Mouse (Mus musculus) lung, postnatal 14 days (tissue): ENCODE measurements at regions not wholly inside any gene's neighbourhood (a gene's known extent, or its start where the extent isn't known, plus 50 kb on each side); places are given as distances from the start of the nearest gene placed in this dataset.

ENCODE experiments used
- DNase-seq: peaks from one replicate; pipeline ENCODE4 v3.0.0; 2021

DNA sequence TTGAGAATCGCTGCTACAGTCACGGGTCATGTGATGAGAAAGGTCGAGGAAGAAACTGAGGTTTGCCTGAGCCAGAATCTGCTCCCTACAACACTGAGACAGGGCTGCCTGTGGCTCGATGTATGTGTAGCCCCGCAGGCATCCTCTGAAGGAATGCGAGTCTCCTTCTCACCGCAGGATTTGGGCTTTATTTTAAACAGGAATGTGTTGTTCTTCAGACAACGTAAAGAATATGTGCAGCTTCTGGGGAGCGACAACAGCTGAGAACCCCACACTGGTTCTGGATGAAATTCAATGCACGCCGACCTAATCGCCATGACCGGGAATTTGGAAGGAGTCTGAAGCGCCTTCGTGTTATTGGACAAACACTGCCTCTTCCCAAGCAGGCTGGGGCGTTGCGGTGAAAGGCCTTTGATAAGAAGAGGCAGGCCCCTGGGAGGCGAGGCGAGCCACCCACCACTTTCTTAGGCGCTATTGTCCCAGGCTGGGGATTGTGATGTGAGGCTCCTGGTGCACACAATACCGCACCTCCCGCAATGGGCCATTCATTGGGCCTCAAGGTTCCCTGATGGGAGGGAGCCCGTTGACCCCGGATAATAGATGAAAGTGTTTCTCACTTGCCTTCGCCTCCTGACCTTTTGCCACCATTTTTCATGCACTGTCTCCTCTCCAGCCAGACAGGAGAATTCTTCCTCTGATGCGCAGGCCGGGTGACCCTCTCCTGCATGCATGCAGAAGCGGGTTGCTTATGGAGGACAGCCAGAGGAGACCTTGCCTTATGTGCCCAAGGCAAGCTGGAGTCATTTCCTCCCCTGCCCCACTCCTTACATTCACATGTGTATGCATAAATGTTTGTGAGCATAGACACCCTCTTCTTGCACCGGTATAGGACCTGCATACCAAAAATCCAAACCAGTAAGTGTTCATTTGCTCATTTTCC, 247.6 kb downstream of the Mycn start:
- DNase-seq: no peak

DNA sequence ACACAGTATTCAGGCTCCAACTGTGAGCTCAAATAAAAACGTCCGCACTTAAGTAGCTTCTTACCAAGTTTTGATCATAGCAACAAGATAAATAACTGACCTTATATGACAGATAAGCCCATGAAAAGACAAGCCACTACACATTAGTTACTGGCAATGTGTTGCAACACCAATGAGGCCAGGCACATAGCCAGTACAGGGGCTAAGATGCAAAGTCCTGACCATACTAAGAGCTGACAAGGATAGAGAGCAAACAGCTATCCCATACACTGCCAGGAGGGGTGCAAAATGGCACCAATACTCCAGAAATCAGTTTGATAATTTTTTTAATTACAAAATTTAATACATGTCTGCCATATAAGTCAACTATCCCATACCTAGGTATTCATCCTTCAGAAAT, 254.3 kb downstream of the Mycn start:
- no peak for DNase-seq

DNA sequence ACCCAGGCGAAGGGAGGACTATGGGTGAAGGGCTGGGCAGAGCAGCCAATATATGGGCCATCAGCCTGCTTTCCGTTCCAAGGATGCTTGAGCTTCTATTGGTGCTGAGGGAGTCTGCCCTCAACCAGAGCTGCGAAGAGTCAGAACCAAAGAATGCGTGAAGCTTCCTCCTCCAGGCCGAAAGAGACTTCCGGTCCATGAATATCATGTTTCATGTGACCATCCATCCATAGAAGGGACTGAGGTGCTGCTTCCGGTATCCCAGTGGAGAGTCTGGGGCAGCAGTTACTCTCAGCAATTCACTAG, 256.5 kb downstream of the Mycn start:
- no peak for DNase-seq

DNA sequence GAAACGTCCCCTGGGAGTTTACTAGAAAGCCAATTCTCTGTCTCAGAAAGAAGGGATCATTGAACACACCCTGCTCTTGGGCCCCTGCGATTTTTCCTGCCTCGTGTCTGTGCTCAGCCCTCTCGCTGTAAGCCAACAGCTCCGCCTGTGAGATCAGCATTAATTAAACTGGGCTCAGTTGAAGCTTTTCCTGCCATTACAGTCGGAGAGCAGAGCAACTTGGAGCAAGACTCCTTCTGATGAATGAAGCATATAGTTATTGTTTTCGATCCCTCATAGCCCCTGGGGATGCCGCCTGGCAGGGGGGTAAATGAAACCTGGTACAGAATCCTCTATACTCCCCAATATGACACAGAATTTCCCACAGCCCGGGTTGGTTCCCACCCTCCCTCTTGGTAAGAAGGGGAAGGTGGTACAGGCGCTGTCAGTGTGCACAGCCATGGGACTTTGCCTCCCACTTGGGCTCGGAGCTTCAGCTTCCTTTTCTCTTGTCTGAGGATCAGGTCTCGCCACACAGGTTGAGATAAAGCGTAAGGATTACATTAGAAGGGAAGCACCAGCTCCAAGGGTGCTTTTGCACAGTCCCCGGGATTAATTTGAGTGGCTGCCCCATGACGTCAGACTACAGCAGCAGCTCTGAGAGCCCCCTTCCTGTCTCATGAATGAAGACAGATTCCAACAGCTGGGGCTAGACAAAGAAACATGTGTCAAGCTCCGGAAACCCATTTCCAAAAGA, 257.1 kb downstream of the Mycn start:
- DNase-seq: no peak

DNA sequence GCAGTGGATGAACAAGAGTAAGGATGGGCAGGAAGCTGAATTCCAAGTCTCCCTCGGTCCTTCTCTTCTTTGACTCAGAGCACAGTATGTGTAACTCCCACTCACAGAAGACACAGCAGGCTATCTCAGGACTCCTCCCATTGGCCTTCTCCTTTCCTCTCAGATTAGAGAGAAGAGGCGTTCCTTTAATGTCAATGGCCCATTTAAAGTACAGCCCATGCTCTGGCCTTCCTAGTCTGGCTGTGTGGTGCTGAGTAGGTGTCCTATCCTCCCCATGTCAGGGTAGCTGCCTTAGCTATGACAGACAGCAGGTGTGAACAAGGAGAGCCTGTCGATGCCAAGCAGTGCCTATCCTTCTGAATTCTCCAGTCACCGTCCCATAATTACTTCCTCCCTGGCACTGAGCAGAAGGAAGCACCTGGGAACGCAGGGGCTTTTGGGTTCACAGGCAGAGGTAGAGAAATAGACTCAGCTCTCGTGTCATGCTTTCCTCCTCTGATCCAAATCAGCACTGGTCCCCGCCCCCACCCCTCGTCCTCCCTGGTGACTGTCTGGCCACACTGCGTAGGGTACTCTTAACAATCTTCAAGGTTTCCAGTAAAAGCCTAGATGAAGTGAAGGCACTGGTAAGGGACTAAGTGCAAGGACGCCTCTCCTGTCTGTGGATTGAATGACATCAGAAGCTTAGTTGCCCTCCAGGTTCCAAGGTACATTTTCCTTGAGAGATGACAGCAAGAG, 257.8 kb downstream of the Mycn start:
- no peak for DNase-seq

DNA sequence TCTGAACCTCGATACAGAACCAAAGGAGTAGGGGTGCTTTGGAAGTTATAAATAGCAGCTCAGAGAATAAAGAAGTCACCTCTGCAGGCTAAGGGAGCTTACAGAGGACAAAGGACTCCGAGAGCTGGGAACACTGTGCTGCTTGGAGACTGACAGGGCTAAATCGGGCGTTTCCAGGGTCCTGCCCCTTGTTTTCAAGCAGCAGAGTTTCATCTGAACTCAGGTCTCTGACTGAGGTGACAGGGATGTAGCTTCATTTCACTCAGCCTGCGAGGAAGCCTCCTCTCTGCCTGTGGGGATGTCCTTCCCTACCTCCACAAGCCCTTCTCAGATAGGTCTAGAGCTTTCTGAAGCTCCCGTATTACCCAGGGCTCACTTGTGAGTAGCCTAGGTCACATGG, 260.6 kb downstream of the Mycn start:
- no peak for DNase-seq

DNA sequence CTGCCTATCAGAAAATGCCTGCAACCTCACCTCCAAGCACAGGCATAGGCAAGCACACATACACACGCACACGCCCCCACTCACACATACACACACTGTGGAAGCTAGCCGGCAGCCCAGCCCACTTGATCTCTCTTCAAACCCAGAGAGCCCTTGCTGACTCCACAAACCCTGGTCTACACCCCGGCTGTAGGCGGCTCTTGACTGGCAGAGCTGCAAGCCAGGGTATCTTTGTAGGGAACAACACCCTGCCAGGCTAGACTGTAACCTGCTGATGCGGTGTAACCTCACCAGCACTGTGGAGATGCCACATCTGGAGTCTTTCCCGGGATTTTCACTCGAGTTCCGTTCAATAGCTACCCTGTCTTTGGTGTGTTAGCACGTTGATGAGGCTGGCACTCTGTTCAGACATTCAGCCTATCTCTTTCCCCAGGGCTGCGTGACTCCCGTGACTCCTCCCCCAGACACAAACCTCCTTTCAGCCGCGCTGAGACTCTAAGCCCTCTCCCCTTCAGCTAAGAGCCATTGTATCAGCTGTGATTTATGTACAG, 261.3 kb downstream of the Mycn start:
- DNase-seq: peak; percentile 2

DNA sequence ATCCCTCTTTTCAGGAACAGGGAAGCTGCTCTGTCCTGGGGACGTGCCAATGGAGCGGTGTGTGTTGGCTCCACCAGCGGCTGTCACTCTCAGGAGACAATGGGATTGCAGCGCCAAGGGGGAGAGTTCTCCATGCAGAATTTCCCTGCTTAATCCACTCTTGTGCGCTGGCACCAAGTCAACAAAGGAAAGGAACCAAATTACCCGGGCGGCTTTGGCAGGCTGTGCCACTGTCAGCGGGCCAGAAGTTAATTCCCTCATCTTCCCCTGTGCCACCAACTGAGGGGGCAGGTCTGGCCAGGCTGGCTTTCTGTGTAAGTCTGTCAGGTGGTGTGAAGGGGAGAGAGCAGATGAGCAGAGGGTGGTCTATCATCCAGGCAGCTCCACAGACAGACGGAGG, 265.0 kb downstream of the Mycn start:
- peak; percentile 43 for DNase-seq

DNA sequence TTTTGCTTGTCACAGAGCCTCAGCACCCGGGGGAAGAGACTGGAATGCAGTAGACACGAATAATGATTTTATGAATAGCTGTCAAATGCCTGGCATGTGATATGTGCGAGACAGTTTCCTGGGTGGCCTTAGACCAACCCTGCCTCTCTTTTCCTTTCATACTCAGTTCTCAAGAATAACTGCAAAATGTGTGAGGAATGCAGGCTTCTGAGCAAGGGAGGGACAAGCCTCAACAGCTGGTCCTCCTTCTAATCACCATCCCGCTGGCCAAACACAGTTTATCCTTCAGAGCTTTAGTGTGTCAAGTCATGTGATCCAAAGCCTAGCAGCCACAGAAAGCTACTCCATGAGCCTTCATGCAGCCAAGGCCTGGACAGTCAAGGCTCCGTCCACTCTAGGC, 271.8 kb downstream of the Mycn start:
- DNase-seq: peak; percentile 57

DNA sequence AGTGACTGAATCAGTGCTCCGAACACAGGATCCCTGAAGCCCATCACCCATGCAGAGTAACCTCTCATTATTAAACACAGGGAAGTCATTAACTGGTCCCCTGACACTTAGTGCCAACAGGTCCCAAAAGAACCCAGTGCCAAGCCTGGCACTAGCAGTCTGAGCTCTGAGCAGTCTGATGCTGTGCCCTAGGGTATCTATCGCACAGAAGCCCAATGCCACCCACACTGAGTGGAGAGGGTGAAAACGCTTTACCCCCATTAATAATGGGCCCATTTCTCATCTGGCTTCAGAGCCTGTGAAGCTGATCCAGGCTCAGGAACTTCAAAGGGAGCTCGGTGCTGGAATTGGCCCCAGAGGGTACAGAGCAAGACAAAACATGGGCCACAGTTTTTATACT, 272.8 kb downstream of the Mycn start:
- DNase-seq: no peak

DNA sequence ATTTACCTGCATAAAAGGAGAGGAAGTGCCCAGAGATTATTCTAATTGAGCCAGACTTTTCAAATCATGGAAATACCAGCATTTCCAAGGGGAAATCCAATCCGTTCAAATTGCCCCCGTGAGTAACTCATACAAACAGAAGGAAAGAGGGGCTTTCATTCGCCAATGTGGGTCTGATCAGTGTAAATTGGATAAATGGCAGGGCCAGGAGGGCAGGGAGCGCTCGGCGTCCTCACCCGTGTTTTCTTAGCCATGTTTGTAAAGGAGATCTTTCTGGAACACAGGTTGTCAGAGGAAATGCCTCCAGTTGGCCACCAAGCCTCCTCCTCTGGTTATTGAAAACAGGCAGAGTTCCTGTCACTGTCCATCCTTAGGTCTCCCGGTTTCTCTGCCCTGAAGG, 286.1 kb downstream of the Mycn start:
- DNase-seq: no peak

DNA sequence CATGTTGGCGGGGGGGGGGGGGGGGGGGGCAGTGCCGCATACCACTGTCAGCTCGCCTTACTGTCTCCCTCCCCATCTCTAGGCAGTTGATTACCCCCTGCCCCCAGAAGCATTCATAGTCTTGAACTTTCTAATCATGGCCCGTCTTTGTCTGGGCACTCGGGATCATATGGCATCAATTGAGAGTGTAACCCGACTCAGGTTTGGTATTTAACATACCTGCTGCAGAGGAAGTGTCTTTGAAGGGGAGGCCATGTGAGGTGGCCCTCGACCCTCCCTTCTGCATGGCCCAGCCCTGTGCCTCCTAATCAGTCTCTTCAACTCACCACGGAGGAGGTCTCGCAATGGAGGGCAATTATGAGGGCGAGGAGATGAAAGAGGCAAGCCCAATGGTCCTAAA, 286.5 kb downstream of the Mycn start:
- no peak for DNase-seq

DNA sequence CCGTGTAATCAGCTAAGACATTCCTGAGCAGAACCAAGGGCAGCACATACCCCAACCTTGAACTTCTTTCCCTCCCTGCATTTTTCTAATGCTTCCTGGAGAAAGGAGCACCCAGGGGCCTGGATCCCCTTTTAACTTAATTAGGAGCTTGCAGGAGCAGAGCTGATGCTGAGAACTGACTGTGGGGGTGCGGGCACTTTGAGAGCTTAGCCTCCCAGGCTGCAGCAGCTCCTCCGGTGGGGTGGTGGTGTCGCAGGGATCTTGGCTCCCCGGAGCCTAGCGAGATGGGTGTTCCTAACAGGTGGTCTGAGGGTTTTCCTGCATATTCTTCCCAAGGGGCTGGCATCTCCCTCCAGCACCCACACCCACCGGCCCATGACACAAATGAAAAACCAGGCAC, 289.4 kb downstream of the Mycn start:
- DNase-seq: no peak

DNA sequence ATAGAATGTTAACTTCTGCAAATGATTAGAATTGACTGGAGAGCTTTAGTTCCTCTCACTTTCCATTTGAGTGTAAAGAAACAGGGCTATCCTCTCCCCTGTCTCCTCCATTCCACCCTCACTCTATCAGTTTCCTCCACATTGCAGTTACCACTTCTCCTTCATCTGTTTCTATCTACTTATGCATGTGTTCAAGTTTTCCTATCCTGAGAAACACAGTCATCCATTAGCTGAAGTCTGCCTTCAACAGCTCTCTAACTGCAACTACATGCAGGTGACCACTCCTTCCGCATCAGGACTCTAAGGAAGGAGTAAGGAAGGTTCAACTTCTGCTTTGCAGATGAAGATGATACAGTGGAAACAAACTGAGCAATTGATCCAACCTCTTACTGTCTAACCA, 291.4 kb downstream of the Mycn start:
- DNase-seq: no peak

DNA sequence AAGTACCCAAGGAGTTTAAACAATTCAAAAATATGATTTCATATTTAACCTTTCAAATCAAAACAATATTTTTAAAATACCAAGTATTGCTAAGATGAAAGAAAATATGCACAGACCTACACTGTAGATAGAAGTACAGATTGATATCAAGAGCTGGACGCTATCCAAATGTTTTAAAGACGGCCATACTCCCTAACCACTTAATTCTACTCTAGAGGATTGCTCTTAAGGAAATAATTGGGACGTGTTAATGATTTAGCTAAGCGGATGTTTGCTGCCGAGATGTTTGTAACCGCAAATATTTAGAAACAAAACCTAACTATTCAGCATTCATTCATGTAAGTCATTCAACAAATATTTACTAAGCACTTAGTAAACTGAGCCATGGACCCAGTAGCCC, 294.2 kb downstream of the Mycn start:
- DNase-seq: no peak

DNA sequence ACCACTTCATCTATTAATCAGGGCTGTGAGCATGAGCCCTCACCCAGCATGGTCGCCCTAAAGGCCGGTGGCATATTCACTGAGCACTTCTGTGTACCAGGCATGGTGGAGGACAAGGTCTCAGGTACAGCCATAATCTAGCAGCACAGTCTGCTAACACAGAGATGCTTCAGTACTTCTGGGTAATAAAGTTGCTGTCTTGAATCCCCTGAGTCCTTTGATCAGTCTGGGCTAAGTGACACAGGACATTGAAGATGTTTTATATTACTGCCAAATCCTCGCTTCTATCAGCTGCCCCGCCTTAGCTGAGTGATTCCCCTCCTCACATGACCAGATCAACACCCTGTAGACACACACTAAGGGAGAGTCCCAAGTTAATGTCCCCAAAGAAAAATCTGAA, 296.5 kb downstream of the Mycn start:
- DNase-seq: no peak

DNA sequence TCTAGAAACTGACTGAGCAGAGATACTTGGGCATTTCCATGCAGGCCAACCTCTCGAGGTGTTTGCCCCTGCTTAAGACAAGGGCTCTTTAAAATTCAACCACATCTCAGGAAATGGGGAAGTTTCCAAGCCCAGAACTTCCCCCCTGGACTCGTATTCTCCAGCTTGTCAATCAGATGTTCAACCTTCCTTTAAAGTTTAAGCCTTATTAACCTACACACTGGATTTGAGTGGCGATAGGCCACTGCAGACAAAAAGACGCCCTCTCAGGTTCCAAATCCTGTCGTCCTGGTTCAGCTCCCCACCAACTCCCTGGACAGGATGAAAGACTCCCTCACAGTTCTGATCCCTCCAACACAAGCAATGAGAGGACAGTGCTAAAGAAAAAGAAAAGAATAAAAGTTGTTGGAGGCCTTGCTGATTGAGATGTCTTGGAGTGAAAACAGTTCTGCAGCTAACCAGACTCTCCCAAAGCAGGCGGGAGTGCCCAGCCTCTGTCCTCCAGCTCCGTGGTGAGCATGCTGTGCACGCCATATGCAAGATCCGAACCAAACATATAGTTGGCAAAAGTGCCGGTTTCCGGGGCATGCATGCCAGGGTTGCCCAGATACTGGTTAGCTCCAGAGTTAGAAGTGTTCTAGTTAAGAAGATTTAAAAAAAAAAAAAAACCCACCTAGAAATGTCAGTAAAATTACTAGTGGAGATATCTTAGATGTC, 298.3 kb downstream of the Mycn start:
- no peak for DNase-seq

DNA sequence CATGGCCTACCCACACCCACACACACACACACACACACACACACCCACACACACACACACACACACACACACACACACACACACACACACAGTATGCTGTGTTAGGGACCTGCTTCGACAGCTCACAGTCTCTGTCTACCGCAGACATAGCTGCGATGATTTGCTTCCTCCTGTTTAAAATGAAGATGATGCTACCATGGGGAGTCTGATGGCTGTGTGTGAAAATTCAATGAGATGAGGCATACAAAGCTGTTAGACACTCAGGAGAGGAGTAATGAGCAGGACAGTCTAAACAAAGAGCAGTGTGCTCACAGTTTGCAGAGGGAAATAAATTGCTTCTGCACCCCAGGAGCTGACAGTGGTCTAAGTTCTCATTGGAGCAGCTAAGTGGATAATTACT, 306.4 kb downstream of the Mycn start:
- no peak for DNase-seq

DNA sequence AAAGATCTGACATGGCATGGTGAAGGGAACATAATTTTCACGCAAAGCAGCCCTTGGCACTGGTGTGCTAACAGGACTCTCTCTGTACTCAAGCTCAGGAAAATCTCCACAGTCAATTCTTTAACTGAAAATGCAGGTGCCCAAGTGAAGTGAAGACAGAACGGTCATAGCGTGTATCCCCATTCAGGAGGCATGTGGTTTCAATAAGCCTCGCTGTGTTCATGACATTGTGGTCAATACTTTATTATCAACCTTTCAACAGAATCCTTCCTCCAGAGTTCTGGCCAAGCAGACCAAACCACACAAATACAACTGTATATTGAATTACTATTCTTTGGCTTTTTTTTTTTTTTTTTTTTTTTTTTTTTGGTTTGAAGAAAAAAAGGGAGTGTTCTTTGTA, 314.1 kb downstream of the Mycn start:
- no peak for DNase-seq

DNA sequence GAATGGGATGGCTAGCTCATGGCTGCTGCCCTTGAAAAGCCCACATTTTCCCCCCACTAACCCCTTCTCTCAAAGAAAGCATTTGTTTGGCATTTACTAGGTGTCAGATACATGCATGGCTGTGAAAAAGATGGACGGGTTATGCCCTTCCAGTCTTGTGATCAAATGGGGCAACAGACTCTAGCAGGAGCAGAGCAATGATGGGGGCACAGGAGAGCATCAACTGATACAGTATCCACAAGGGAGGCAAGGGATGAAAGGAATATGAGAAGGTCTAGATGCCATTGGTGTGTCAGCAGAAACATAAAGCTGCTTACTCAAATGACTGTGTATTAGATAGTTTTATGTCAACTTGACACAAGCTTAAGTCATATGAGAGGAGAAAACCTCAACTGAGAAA, 315.9 kb downstream of the Mycn start:
- DNase-seq: no peak

DNA sequence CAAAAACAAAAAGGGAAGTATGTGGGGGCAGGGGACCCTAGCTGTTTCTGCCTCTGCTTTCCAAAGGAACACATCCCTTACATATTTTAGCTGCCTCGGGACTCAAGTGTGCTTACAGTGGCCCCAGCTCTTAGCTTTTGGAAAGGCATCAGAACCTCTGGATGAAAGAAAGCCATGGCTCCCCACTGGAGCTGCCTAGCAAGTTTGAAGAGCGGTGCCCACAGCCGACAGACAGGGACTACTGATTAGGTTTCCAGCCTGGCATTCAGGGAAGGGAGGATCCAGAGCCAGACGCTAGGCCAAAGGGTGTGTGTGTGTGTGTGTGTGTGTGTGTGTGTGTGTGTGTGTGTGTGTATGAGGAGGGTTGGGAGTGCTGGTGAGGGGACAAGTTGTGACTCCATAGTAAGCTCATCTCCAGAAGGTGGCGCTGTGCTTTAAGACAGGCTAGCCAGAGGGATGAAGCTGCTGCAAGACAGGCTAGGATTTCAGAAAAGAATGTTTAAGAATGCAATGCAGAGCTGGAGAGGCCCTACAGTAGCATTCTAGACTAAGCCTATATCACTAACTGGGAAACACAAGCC, 318.9 kb downstream of the Mycn start:
- DNase-seq: peak; percentile 91

DNA sequence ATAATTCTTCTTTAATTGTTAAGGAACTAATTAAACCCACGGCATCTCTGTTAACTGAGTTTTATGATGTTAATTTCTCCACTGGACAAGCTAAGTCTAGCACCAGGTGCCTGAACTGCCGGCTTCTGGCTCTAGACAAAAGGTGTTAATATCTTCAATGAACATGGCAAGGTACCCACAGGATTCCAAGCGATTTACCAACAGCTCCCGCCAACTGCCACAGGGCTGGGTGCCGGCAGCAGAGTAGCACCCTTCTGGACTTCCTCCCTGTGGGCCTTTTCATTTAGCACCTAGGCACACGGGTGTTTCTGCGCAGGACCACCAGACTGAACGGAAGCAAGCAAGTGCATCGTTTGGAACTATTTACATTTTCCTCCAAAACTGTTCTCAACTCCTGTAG, 320.2 kb downstream of the Mycn start:
- no peak for DNase-seq

DNA sequence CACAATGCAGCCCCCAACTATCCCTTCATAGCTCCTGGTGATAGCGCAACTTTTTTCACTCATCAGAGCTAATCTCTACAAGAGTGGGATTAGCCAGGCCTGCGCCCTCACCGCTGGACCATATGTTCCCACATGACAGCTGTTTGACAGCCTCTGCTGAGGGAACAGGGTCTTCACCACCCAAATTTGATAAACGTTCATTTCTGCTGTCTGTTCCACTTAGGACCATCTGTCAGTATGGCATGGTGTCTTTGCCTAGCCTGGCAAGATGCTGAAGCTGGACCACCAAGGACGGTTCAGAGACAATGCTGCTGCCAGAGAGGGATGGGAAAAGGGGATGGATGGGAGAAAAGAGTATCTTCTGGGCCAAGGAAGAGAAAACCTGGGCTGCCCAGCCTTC, 321.4 kb downstream of the Mycn start:
- DNase-seq: no peak
